Mouse (Mus musculus) retina, postnatal 1 day (tissue): Measurements from ENCODE around the gene Dcaf11.

ENCODE experiments used
- DNase-seq: peaks from one replicate; pipeline ENCODE4 v3.0.0-alpha.2; 2012

The Dcaf11 gene

GRCm38 (mm10) chr14:55586149-55586548, 26.3 kb downstream of the Dcaf11 start:
- peak; percentile 8 for DNase-seq

GRCm38 (mm10) chr14:55589271-55589670, 29.5 kb downstream of the Dcaf11 start:
- DNase-seq: no peak

- no peak for DNase-seq
Measured at GRCm38 (mm10) chr14:55589771-55590448, 30.1 kb downstream of the Dcaf11 start.

- peak; percentile 98 for DNase-seq
Measured at GRCm38 (mm10) chr14:55590748-55591330, 31.0 kb downstream of the Dcaf11 start, which contains the start of gene Psme2. Gene Psme2 (minus strand): TSS chr14:55591113.

- peak; percentile 97 for DNase-seq
Measured at GRCm38 (mm10) chr14:55591331-55591891, 31.6 kb downstream of the Dcaf11 start, which contains the start of gene Rnf31. Gene Rnf31 (plus strand): TSS chr14:55591708.

GRCm38 (mm10) chr14:55592226-55592625, 32.4 kb downstream of the Dcaf11 start:
- peak; percentile 13 for DNase-seq

GRCm38 (mm10) chr14:55596036-55596690, 36.4 kb downstream of the Dcaf11 start:
- no peak for DNase-seq

GRCm38 (mm10) chr14:55598521-55599390, 39.0 kb downstream of the Dcaf11 start:
- DNase-seq: no peak

- no peak for DNase-seq
Measured at GRCm38 (mm10) chr14:55603271-55603632, 43.4 kb downstream of the Dcaf11 start, which contains the start of gene Irf9. Gene Irf9 (plus strand): TSS chr14:55603571.

- DNase-seq: peak; percentile 93
Measured at GRCm38 (mm10) chr14:55603633-55604576, 44.1 kb downstream of the Dcaf11 start.

GRCm38 (mm10) chr14:55604823-55605222, 45.0 kb downstream of the Dcaf11 start:
- no peak for DNase-seq

- DNase-seq: no peak
Measured at GRCm38 (mm10) chr14:55605743-55606459, 46.1 kb downstream of the Dcaf11 start.

- no peak for DNase-seq
Measured at GRCm38 (mm10) chr14:55608339-55608738, 48.5 kb downstream of the Dcaf11 start.

GRCm38 (mm10) chr14:55613346-55613745, 53.5 kb downstream of the Dcaf11 start:
- no peak for DNase-seq

GRCm38 (mm10) chr14:55614565-55615178, 54.9 kb downstream of the Dcaf11 start:
- DNase-seq: no peak

GRCm38 (mm10) chr14:55615876-55616275, 56.1 kb downstream of the Dcaf11 start:
- no peak for DNase-seq

GRCm38 (mm10) chr14:55616844-55617243, 57.0 kb downstream of the Dcaf11 start:
- no peak for DNase-seq

GRCm38 (mm10) chr14:55617822-55618221, 58.0 kb downstream of the Dcaf11 start, which contains the start of gene Rec8:
Gene Rec8 (plus strand): TSS chr14:55618037.
- DNase-seq: peak; percentile 64

- DNase-seq: peak; percentile 10
Measured at GRCm38 (mm10) chr14:55618486-55619195, 58.8 kb downstream of the Dcaf11 start.
